Mouse (Mus musculus) midbrain, embryonic 13.5 days (tissue): Measurements from ENCODE around the gene Kcnj10. TPM values are rescaled to one million over a fixed set of nuclear protein-coding genes. Genes with fewer than 3 reads are reported as not detected.

Experiments used
- ATAC-seq: fragments of 200-750 bp; cut with Nextera tagmentation; 2 replicates; pipeline ENCODE4 v1.8.0; 2017; ENCODE audit warnings: mild to moderate bottlenecking, moderate TSS enrichment, moderate library complexity
- H3K27ac ChIP-seq: fragments of 300-500 bp; sonication (generic); 2 replicates; pipeline ENCODE4 v1.5.1; 2015; ENCODE audit warnings: inconsistent platforms, mild to moderate bottlenecking, moderate library complexity
- H3K27me3 ChIP-seq: fragments of 300-500 bp; sonication (generic); 2 replicates; pipeline ENCODE4 v1.6.1; 2015; ENCODE audit warnings: mild to moderate bottlenecking, inconsistent platforms
- H3K36me3 ChIP-seq: fragments of 300-500 bp; sonication (generic); 2 replicates; pipeline ENCODE4 v1.6.1; 2015; ENCODE audit warnings: mild to moderate bottlenecking, inconsistent platforms
- H3K4me1 ChIP-seq: fragments of 300-500 bp; sonication (generic); replicated peaks from 2 replicates; pipeline ENCODE4 v1.6.1; 2015; ENCODE audit warnings: inconsistent platforms
- H3K4me2 ChIP-seq: fragments of 300-500 bp; sonication (generic); replicated peaks from 2 replicates; pipeline ENCODE4 v1.6.1; 2015; ENCODE audit warnings: moderate library complexity, mild to moderate bottlenecking, inconsistent platforms
- H3K4me3 ChIP-seq: fragments of 300-500 bp; sonication (generic); replicated peaks from 2 replicates; pipeline ENCODE4 v1.5.1; 2015; ENCODE audit warnings: mild to moderate bottlenecking, inconsistent platforms
- H3K9ac ChIP-seq: fragments of 300-500 bp; sonication (generic); replicated peaks from 2 replicates; pipeline ENCODE4 v1.6.1; 2015; ENCODE audit warnings: mild to moderate bottlenecking, inconsistent platforms
- H3K9me3 ChIP-seq: fragments of 300-500 bp; sonication (generic); 2 replicates; pipeline ENCODE4 v1.6.1; 2016; ENCODE audit warnings: mild to moderate bottlenecking, inconsistent platforms
- WGBS: fragments of 180-500 bp; shearing (Covaris S2); methylation state at CpG from one replicate; pipeline ENCODE4 v1.1.7; 2015; 5-methylcytosine and 5-hydroxymethylcytosine counted together
- polyA plus RNA-seq: library from polyadenylated mRNA; unstranded; fragments of >200 nt; fragmentation: Nextera tagmentation; extraction: Ambion mirVana; gene quantifications from 2 replicates; pipeline ENCODE4 v1.2.1, GENCODE M21; 2015

Kcnj10 gene
- polyA plus RNA-seq, 1 experiment from 2014 or later: 0.98 TPM

GRCm38 (mm10) chr1:172313613-172314411 is 27.2 kb upstream of the Kcnj10 start:
- H3K27me3 ChIP-seq: no peaks in the 10 kb centered on the region
- peak overlapping the region; percentile 87 for H3K27ac ChIP-seq
- H3K4me3 ChIP-seq: peak overlapping the region; percentile 69
- H3K36me3 ChIP-seq: peaks cover 13% of the 10 kb centered on the region; the same call in 1 of the 2 replicates
- WGBS: 63% methylated on average over 10 of the region's 10 CpGs
- H3K9me3 ChIP-seq: no peaks in the 10 kb centered on the region
- no peak overlapping the region; the same call in 1 of the 2 replicates for H3K9ac ChIP-seq
- no peak for ATAC-seq
- peak overlapping the region; percentile 66 for H3K4me2 ChIP-seq
- peaks cover 82% of the 10 kb centered on the region for H3K4me1 ChIP-seq

DNA sequence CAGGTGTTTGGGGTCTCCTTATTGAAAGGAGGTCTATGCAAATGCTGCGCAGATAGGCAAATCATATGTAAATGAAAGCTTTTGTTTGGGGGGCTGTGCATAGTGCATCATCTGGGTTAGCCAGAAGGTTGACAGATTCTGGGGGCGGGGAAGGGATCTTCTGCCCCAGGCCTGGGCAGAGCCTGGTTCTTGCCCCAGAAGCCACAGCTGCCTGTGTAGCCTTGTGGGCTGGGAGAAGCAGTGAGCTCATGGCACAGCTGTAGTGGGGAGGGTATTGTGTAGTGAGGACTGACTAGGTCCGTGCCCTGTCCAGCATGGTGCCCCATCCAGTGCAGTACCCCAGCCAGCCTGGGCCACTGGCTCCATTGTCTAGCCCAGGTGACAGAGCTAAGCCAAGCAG is 26.1 kb upstream of the Kcnj10 start:
- Histone ChIP-seq H3K9ac (no peak overlapping the region; the same call in 1 of the 2 replicates), H3K9me3 (no peaks in the 10 kb centered on the region), H3K27me3 (no peaks in the 10 kb centered on the region), H3K4me2 (peak overlapping the region; percentile 66), H3K27ac (peak overlapping the region; percentile 87), H3K4me3 (peak overlapping the region; percentile 5; the same call in 1 of the 2 replicates), H3K36me3 (peaks cover 19% of the 10 kb centered on the region; the same call in 1 of the 2 replicates), H3K4me1 (peaks cover 83% of the 10 kb centered on the region)
- peak; percentile 46 for ATAC-seq
- 26% methylated on average over 3 of the region's 3 CpGs for WGBS

DNA sequence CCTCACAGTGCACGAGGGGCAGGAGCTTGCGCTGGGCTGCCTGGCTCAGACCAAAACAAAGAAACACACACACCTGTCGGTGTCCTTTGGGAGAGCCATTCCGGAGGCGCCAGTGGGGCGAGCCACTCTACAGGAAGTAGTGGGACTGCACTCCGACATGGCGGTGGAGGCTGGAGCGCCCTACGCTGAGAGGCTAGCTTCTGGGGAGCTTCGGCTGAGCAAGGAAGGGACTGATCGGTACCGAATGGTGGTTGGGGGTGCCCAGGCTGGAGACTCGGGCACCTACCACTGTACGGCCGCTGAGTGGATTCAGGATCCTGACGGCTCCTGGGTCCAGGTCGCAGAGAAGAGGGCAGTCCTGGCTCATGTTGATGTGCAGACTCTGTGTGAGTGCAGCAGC is 23.6 kb upstream of the Kcnj10 start:
- 57% methylated on average over 18 of the region's 18 CpGs for WGBS
- no peak overlapping the region; the same call in 1 of the 2 replicates for H3K9ac ChIP-seq

DNA sequence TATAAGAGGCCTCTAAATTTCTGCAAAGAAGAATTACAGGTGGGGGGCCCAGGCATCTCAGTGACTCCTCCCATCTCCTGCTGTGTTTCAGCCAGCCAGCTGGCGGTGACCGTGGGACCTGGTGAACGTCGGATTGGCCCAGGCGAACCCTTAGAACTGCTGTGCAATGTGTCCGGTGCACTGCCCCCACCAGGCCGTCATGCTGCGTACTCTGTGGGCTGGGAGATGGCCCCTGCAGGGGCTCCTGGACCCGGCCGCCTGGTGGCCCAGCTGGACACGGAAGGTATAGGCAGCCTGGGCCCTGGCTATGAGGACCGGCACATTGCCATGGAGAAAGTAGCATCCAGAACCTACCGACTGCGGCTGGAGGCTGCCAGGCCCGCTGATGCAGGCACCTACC is 23.1 kb upstream of the Kcnj10 start:
- Histone ChIP-seq H3K27me3 (peaks cover 3% of the 10 kb centered on the region; the same call in 1 of the 2 replicates), H3K9me3 (no peaks in the 10 kb centered on the region), H3K4me2 (no peak overlapping the region), H3K36me3 (peaks cover 19% of the 10 kb centered on the region; the same call in 1 of the 2 replicates), H3K27ac (peak overlapping the region; percentile 4), H3K4me1 (peaks cover 79% of the 10 kb centered on the region), H3K9ac (0 out of 2 replicates have a peak overlapping the region, but pooled peaks have one; percentile 28), H3K4me3 (no peak overlapping the region)
- whole genome bisulfite sequencing: 54% methylated on average over 15 of the region's 15 CpGs
- ATAC-seq: no peak

More for the DNA sequence above, 23.6 kb upstream of the Kcnj10 start:
- H3K27ac ChIP-seq: 0 out of 2 replicates have a peak overlapping the region, but pooled peaks have one; percentile 35
- no peaks in the 10 kb centered on the region for H3K9me3 ChIP-seq
- H3K27me3 ChIP-seq: peaks cover 3% of the 10 kb centered on the region; the same call in 1 of the 2 replicates
- H3K4me2 ChIP-seq: no peak overlapping the region; the same call in 1 of the 2 replicates
- no peak for ATAC-seq
- no peak overlapping the region for H3K4me3 ChIP-seq
- H3K36me3 ChIP-seq: peaks cover 19% of the 10 kb centered on the region; the same call in 1 of the 2 replicates
- peaks cover 78% of the 10 kb centered on the region for H3K4me1 ChIP-seq

DNA sequence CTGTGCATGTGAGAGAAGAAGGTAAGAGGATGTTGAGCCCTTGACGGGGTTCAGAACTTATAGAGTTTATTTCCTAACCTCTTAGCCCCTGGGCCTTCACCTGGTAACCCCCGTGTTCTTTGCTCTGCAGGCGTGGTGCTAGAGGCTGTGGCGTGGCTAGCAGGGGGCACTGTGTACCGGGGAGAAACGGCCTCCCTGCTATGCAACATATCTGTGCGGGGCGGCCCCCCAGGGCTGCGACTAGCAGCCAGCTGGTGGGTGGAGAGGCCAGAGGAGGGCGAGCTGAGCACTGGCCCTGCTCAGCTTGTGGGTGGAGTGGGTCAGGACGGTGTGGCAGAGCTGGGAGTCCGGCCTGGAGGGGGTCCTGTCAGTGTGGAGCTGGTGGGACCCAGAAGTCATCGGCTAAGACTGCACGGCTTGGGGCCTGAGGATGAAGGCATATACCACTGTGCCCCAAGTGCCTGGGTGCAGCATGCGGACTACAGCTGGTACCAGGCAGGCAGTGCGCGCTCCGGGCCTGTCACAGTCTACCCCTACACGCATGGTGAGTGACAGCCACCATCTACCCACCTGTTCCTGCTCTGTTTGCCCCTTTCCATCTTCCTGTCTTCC is 22.5 kb upstream of the Kcnj10 start:
- Histone ChIP-seq H3K27me3 (peaks cover 3% of the 10 kb centered on the region; the same call in 1 of the 2 replicates), H3K27ac (peak overlapping the region; percentile 4; the same call in 1 of the 2 replicates), H3K9me3 (no peaks in the 10 kb centered on the region), H3K36me3 (peaks cover 19% of the 10 kb centered on the region; the same call in 1 of the 2 replicates), H3K9ac (peak overlapping the region; percentile 28; the same call in 1 of the 2 replicates), H3K4me2 (no peak overlapping the region), H3K4me3 (no peak overlapping the region), H3K4me1 (peaks cover 79% of the 10 kb centered on the region)
- WGBS: 80% methylated on average over 19 of the region's 19 CpGs
- peak; percentile 16; the same call in 1 of the 2 replicates for ATAC-seq

DNA sequence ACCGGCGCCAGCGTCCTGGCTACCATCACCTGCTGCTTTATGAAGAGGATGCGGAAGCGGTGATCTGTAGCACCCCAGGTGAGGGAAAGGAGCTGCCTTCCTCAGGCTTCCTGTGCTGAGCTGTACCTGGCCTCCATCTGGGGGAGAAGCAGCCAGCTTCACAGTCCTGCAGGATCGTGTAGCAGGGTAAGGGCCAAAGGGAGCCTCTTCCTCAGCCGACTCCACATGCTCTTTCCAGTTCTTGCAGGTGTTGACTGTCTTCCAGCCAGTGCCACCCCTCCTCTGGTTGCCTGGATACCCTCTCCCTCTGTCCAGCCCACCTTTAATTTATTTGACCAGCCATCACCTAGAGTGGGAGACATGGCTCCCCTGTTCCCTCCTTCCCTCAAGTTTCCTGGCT is 21.7 kb upstream of the Kcnj10 start:
- Histone ChIP-seq H3K36me3 (peaks cover 19% of the 10 kb centered on the region; the same call in 1 of the 2 replicates), H3K9me3 (no peaks in the 10 kb centered on the region), H3K27me3 (peaks cover 3% of the 10 kb centered on the region; the same call in 1 of the 2 replicates), H3K9ac (no peak overlapping the region), H3K4me2 (no peak overlapping the region), H3K4me3 (no peak overlapping the region), H3K4me1 (peaks cover 79% of the 10 kb centered on the region), H3K27ac (peak overlapping the region; percentile 70)
- WGBS: 83% methylated on average over 7 of the region's 7 CpGs
- no peak for ATAC-seq

DNA sequence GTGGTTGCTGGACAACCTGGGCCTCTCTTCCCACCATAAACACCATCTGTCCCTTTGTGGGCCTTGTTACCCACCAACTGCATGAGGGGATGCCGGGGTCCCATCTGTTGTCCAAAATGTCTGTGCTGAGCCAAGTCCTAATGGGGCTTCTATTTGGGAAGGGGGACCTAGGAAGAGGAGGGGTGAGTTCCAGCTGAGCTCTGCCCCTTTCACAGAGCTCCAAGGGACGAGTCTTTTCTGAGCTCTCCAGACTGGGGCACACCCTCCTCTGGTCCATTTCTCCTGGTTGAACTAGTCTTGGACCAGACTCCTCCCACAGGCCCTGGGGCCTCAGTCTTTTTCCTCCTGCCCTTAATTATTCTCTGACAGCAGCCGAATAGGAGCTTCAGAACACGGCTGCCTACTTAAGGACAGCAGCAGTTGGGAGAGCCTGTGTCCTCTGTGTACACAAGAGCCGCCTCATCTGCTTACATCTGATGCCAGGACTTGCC is 21.0 kb upstream of the Kcnj10 start:
- peaks cover 19% of the 10 kb centered on the region; the same call in 1 of the 2 replicates for H3K36me3 ChIP-seq
- no peak overlapping the region for H3K9ac ChIP-seq
- peak; percentile 32 for ATAC-seq
- H3K4me1 ChIP-seq: peaks cover 75% of the 10 kb centered on the region
- H3K9me3 ChIP-seq: no peaks in the 10 kb centered on the region
- no peak overlapping the region for H3K4me3 ChIP-seq
- peak overlapping the region; percentile 70 for H3K27ac ChIP-seq
- H3K4me2 ChIP-seq: no peak overlapping the region
- H3K27me3 ChIP-seq: peaks cover 3% of the 10 kb centered on the region; the same call in 1 of the 2 replicates
- 27% methylated on average over 5 of the region's 5 CpGs for WGBS

GRCm38 (mm10) chr1:172322725-172323124 is 18.3 kb upstream of the Kcnj10 start:
- 51% methylated on average over 13 of the region's 13 CpGs for WGBS
- ATAC-seq: no peak
- Histone ChIP-seq H3K4me2 (no peak overlapping the region), H3K4me1 (peaks cover 65% of the 10 kb centered on the region), H3K36me3 (peaks cover 13% of the 10 kb centered on the region; the same call in 1 of the 2 replicates), H3K27ac (no peak overlapping the region), H3K4me3 (no peak overlapping the region), H3K27me3 (peaks cover 26% of the 10 kb centered on the region), H3K9ac (peak overlapping the region; percentile 14; the same call in 1 of the 2 replicates), H3K9me3 (no peaks in the 10 kb centered on the region)

DNA sequence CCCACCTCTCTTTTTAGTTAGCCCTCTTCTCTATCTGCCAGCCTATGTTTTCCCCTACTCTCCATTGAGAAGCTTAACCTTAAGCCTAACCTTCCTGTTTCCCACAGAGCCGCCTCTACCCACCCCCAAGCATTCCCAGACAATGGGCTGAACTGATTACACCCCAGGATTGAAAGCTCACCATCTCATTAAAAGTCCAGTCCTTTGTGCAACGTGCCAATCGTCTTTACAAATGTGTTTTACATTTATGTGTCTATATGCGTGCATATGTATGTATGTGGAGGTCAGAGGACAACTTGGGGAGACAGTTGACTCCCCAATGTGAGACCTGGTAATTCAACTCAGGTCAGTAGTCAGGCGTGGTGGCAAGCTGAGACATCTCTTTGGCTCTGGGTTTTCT is 17.7 kb upstream of the Kcnj10 start:
- no peak overlapping the region for H3K27ac ChIP-seq
- 12% methylated on average over 5 of the region's 5 CpGs for WGBS
- no peak overlapping the region for H3K4me2 ChIP-seq
- H3K4me3 ChIP-seq: no peak overlapping the region
- H3K4me1 ChIP-seq: peaks cover 65% of the 10 kb centered on the region
- no peak overlapping the region for H3K9ac ChIP-seq
- H3K9me3 ChIP-seq: no peaks in the 10 kb centered on the region
- peaks cover 8% of the 10 kb centered on the region; the same call in 1 of the 2 replicates for H3K36me3 ChIP-seq
- H3K27me3 ChIP-seq: peaks cover 30% of the 10 kb centered on the region
- no peak for ATAC-seq

GRCm38 (mm10) chr1:172323801-172324359 is 17.1 kb upstream of the Kcnj10 start:
- Histone ChIP-seq H3K27ac (no peak overlapping the region), H3K4me2 (no peak overlapping the region), H3K36me3 (peaks cover 6% of the 10 kb centered on the region; the same call in 1 of the 2 replicates), H3K9ac (no peak overlapping the region), H3K27me3 (peaks cover 30% of the 10 kb centered on the region), H3K4me3 (no peak overlapping the region), H3K4me1 (peaks cover 65% of the 10 kb centered on the region), H3K9me3 (no peaks in the 10 kb centered on the region)
- ATAC-seq: no peak
- WGBS: 54% methylated on average over 6 of the region's 6 CpGs

DNA sequence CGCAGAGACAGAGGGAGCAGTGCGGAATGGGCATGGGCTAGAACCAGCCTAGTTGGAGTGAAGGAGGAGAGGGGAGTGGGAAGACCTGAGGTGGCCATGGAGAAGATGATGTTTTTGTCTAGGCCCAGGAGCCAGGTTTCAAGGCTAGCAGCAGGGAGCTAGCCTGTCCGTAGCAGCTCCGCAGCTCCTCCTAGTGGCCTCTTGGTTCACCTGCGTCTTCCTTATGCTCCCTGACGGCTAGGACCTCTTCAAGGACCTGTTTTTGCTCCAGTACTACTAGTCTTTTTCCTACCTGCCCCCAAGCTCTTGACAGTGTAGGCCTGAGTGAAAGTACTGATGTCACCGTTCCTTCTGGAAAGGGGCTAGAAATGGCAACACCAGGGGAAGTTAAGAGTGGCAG is 16.3 kb upstream of the Kcnj10 start:
- H3K9me3 ChIP-seq: no peaks in the 10 kb centered on the region
- H3K4me2 ChIP-seq: no peak overlapping the region
- WGBS: 14% methylated on average over 7 of the region's 7 CpGs
- no peak overlapping the region for H3K4me3 ChIP-seq
- ATAC-seq: peak; percentile 16
- no peak overlapping the region for H3K9ac ChIP-seq
- peaks cover 30% of the 10 kb centered on the region for H3K27me3 ChIP-seq
- peaks cover 67% of the 10 kb centered on the region for H3K4me1 ChIP-seq
- H3K27ac ChIP-seq: no peak overlapping the region
- no peaks in the 10 kb centered on the region for H3K36me3 ChIP-seq
